Comparison of ENCODE assay signal across 34 mouse cellular contexts in genomic region chr1:32443927-32444326, GRCm38 (mm10).
A peak's percentile ranks its signal among the peaks of the same experiment; 100 is the strongest.
DNase-seq lines count a peak whose midpoint lies in the region; ATAC-seq and TF ChIP-seq lines count a peak whose summit lies in the region.
"Had no signal": no experiment of that assay in that cellular context is flagged by ENCODE, and none has a peak within 500 bp of the region (broad histone marks: within the 10 kb centered on the region; RNA-seq: fewer than 3 reads in every experiment).

No protein-coding gene starts in this region.

- no peak overlapping the region for H3K4me3 ChIP-seq in forebrain, postnatal 0 days (ENCODE audit: low read depth, low read length)
- H3K4me3 ChIP-seq in forebrain, embryonic 14.5 days (ENCODE audit: low read depth, low read length), result no peak overlapping the region
- no peak overlapping the region for H3K4me3 ChIP-seq in layer of hippocampus, adult 2 months
- H3K4me3 ChIP-seq in olfactory bulb, adult 2 months (ENCODE audit: insufficient read depth, low read depth, low read length), result no peak overlapping the region
- H3K4me3 ChIP-seq: embryonic facial prominence, embryonic 12.5 days; forebrain, embryonic 15.5 days; heart, adult 2 months; heart, embryonic 13.5 days; limb, embryonic 10.5 days; limb, embryonic 15.5 days; liver, embryonic 13.5 days; megakaryocyte, embryonic 14.5 days; midbrain, embryonic 12.5 days; neural tube, embryonic 13.5 days had no signal

- no peak overlapping the region for H3K4me2 ChIP-seq in forebrain, postnatal 0 days (ENCODE audit: low read depth)
- H3K4me2 ChIP-seq in forebrain, embryonic 14.5 days (ENCODE audit: low read length), result no peak overlapping the region
- H3K4me2 ChIP-seq: embryonic facial prominence, embryonic 12.5 days; forebrain, embryonic 15.5 days; heart, embryonic 13.5 days; hindbrain, embryonic 14.5 days; limb, embryonic 15.5 days; liver, embryonic 13.5 days; midbrain, embryonic 12.5 days; neural tube, embryonic 13.5 days had no signal

- TF ChIP-seq POLR2A in olfactory bulb, adult 2 months (IDR thresholded peaks at IDR 0.05; ENCODE audit: insufficient read depth, low read depth, low read length), result no peak

- no peak for TF ChIP-seq CTCF in forebrain, postnatal 0 days (IDR thresholded peaks at IDR 0.05; ENCODE audit: low read depth)
- TF ChIP-seq CTCF in layer of hippocampus, adult 2 months (conservative IDR thresholded peaks at IDR 0.05), result no peak
- TF ChIP-seq CTCF in olfactory bulb, adult 2 months (IDR thresholded peaks at IDR 0.05; ENCODE audit: insufficient read depth, low read depth, low read length), result no peak

- no peaks in the 10 kb centered on the region for H3K36me3 ChIP-seq in forebrain, postnatal 0 days (ENCODE audit: insufficient read depth)
- H3K36me3 ChIP-seq in forebrain, embryonic 14.5 days (ENCODE audit: control insufficient read depth, insufficient read depth, low read length), result no peaks in the 10 kb centered on the region
- H3K36me3 ChIP-seq: embryonic facial prominence, embryonic 12.5 days; forebrain, embryonic 15.5 days; heart, embryonic 13.5 days; limb, embryonic 10.5 days; limb, embryonic 15.5 days; liver, embryonic 13.5 days; midbrain, embryonic 12.5 days; neural tube, embryonic 13.5 days had no signal

- no peaks in the 10 kb centered on the region for H3K4me1 ChIP-seq in forebrain, postnatal 0 days (ENCODE audit: insufficient read depth)
- H3K4me1 ChIP-seq in forebrain, embryonic 14.5 days (ENCODE audit: control insufficient read depth, insufficient read depth, low read length), result no peaks in the 10 kb centered on the region
- no peaks in the 10 kb centered on the region for H3K4me1 ChIP-seq in olfactory bulb, adult 2 months (ENCODE audit: control insufficient read depth, insufficient read depth, low read length)
- H3K4me1 ChIP-seq: embryonic facial prominence, embryonic 12.5 days; forebrain, embryonic 15.5 days; heart, embryonic 13.5 days; limb, embryonic 10.5 days; limb, embryonic 15.5 days; liver, embryonic 13.5 days; megakaryocyte, embryonic 14.5 days; midbrain, embryonic 12.5 days; neural tube, embryonic 13.5 days had no signal

- no peak overlapping the region for H3K9ac ChIP-seq in forebrain, postnatal 0 days
- no peak overlapping the region for H3K9ac ChIP-seq in forebrain, embryonic 14.5 days (ENCODE audit: low read length)
- H3K9ac ChIP-seq: embryonic facial prominence, embryonic 12.5 days; forebrain, embryonic 15.5 days; heart, embryonic 13.5 days; hindbrain, embryonic 14.5 days; limb, embryonic 15.5 days; liver, embryonic 13.5 days; midbrain, embryonic 12.5 days; neural tube, embryonic 13.5 days had no signal

- peak overlapping the region; percentile 21; the same call in 1 of the 2 replicates for H3K27ac ChIP-seq in forebrain, postnatal 0 days (ENCODE audit: low read depth, low read length)
- H3K27ac ChIP-seq in forebrain, embryonic 14.5 days (ENCODE audit: low read depth, low read length), result no peak overlapping the region
- peak overlapping the region; percentile 74 for H3K27ac ChIP-seq in layer of hippocampus, adult 2 months
- H3K27ac ChIP-seq in olfactory bulb, adult 2 months (ENCODE audit: insufficient read depth, low read depth, low read length), result 0 out of 2 replicates have a peak overlapping the region, but pooled peaks have one; percentile 1
- H3K27ac ChIP-seq: embryonic facial prominence, embryonic 12.5 days; forebrain, embryonic 15.5 days; heart, adult 2 months; heart, embryonic 13.5 days; hindbrain, embryonic 14.5 days; limb, embryonic 10.5 days; limb, embryonic 15.5 days; liver, embryonic 13.5 days; midbrain, embryonic 12.5 days; neural tube, embryonic 13.5 days; stomach, postnatal 0 days had no signal

- WGBS in forebrain, postnatal 0 days, result 68% methylated on average over 5 of the region's 5 CpGs
- 85% methylated on average over 5 of the region's 5 CpGs for WGBS in forebrain, embryonic 14.5 days
- WGBS in olfactory bulb, adult 2 months, result 31% methylated on average over 5 of the region's 5 CpGs

- no peaks in the 10 kb centered on the region for H3K27me3 ChIP-seq in forebrain, postnatal 0 days (ENCODE audit: insufficient read depth, low read length)
- H3K27me3 ChIP-seq in forebrain, embryonic 14.5 days (replicated peaks; ENCODE audit: control insufficient read depth, insufficient read depth, low read length), result no peaks in the 10 kb centered on the region
- H3K27me3 ChIP-seq: CH12.LX; embryonic facial prominence, embryonic 12.5 days; forebrain, embryonic 15.5 days; heart, embryonic 13.5 days; limb, embryonic 15.5 days; liver, embryonic 13.5 days; megakaryocyte, embryonic 14.5 days; midbrain, embryonic 12.5 days; neural tube, embryonic 13.5 days had no signal

- DNase-seq in forebrain, postnatal 0 days, result peak; percentile 29
- no peak for DNase-seq in forebrain, embryonic 14.5 days (ENCODE audit: low spot score)
- peak in 1 of 2 experiments; percentile 37 for DNase-seq in layer of hippocampus, adult 2 months (ENCODE audit: low spot score in 2 of 2)
- no peak for DNase-seq in layer of hippocampus, adult 11-12 months (ENCODE audit: low spot score)
- peak; percentile 32 to 68 for DNase-seq in left cerebral cortex, adult 9 months (ENCODE audit: low spot score in 2 of 2)
- no peak for DNase-seq in left cerebral cortex, postnatal 4 days
- no peak for DNase-seq in kidney, postnatal 36 days
- DNase-seq: adrenal gland, adult 8-10 months; cerebellum, adult 11 months; cerebellum, adult 9-10 months; cerebellum, postnatal 36 days; embryo, embryonic 11 days; heart, adult 2 months; heart, postnatal 10 days; kidney, adult 9 months; kidney, postnatal 10 days; liver, embryonic 13.5 days; lung, adult 18-20 months; lung, postnatal 4 days; right cerebral cortex, postnatal 4 days had no signal

- intact Hi-C loops in left cerebral cortex, postnatal 4 days (cut with DNase I), result no loop called here

- H3K9me3 ChIP-seq in forebrain, postnatal 0 days (ENCODE audit: low read length), result no peaks in the 10 kb centered on the region
- H3K9me3 ChIP-seq in forebrain, embryonic 14.5 days (replicated peaks; ENCODE audit: control insufficient read depth, low read length), result no peaks in the 10 kb centered on the region
- H3K9me3 ChIP-seq: embryonic facial prominence, embryonic 12.5 days; forebrain, embryonic 15.5 days; heart, embryonic 13.5 days; limb, embryonic 10.5 days; limb, embryonic 15.5 days; liver, embryonic 13.5 days; megakaryocyte, embryonic 14.5 days; midbrain, embryonic 12.5 days; neural tube, embryonic 13.5 days had no signal

- ATAC-seq in forebrain, postnatal 0 days, result peak; percentile 69; the same call in 1 of the 2 replicates
- no peak for ATAC-seq in forebrain, embryonic 14.5 days
- ATAC-seq: forebrain, embryonic 15.5 days; intestine, postnatal 0 days; lung, postnatal 0 days had no signal

Comparison
In these comparisons a context has a peak if more than half of its experiments do, and no peak if none do; other contexts are left out.
1. DNase-seq: peak in forebrain, postnatal 0 days (single experiment) and left cerebral cortex, adult 9 months (2 of 2); none in forebrain, embryonic 14.5 days (single experiment), layer of hippocampus, adult 11-12 months (single experiment), left cerebral cortex, postnatal 4 days (single experiment) and kidney, postnatal 36 days (0 of 2).